Mouse (Mus musculus): ENCODE measurements around the gene Map2k6. TPM values are rescaled to one million over a fixed set of nuclear protein-coding genes. Genes with fewer than 3 reads are reported as not detected.

Map2k6 gene
- polyA plus RNA-seq, 1 experiment from 2014 or later, result 4.2 TPM

- Histone ChIP-seq H3K27me3 (ENCODE audit: insufficient read depth, low read length) (no peaks in the 10 kb centered on the region), H3K4me3 (ENCODE audit: low read depth, low read length) (no peak overlapping the region), H3K36me3 (replicated peaks; ENCODE audit: insufficient read depth, low read length) (no peaks in the 10 kb centered on the region), H3K4me1 (ENCODE audit: insufficient read depth) (peaks cover 42% of the 10 kb centered on the region), H3K9ac (replicated peaks) (no peak overlapping the region), H3K9me3 (ENCODE audit: low read length) (no peaks in the 10 kb centered on the region), H3K27ac (ENCODE audit: low read depth) (peak overlapping the region; percentile 81), H3K4me2 (ENCODE audit: low read depth, low read length) (no peak overlapping the region)
- peak; percentile 56 for ATAC-seq
- 52% methylated on average over 7 of the region's 7 CpGs for WGBS (ENCODE audit: insufficient replicate concordance)
- peak; percentile 31 for DNase-seq
- TF ChIP-seq EP300 (IDR thresholded peaks at IDR 0.05; ENCODE audit: low read depth) (peak; percentile 51; the same call in 1 of the 2 replicates), CTCF (IDR thresholded peaks at IDR 0.05; ENCODE audit: low read depth) (no peak)
Observed at GRCm38 (mm10) chr11:110451590-110451989, 52.7 kb downstream of the Map2k6 start.

GRCm38 (mm10) chr11:110453445-110454154 lies 54.7 kb downstream of the Map2k6 start:
- TF ChIP-seq EP300 (IDR thresholded peaks at IDR 0.05; ENCODE audit: low read depth), result no peak
- no peak for TF ChIP-seq CTCF (IDR thresholded peaks at IDR 0.05; ENCODE audit: low read depth)
- no peak overlapping the region for H3K4me3 ChIP-seq (ENCODE audit: low read depth, low read length)
- ATAC-seq (no peak), DNase-seq (no peak)
- no peaks in the 10 kb centered on the region for H3K9me3 ChIP-seq (ENCODE audit: low read length)
- H3K9ac ChIP-seq (replicated peaks), result no peak overlapping the region
- no peaks in the 10 kb centered on the region for H3K36me3 ChIP-seq (replicated peaks; ENCODE audit: insufficient read depth, low read length)
- peaks cover 36% of the 10 kb centered on the region for H3K4me1 ChIP-seq (ENCODE audit: insufficient read depth)
- H3K27me3 ChIP-seq (ENCODE audit: insufficient read depth, low read length), result no peaks in the 10 kb centered on the region
- WGBS (ENCODE audit: insufficient replicate concordance), result 90% methylated on average over 5 of the region's 5 CpGs
- no peak overlapping the region for H3K4me2 ChIP-seq (ENCODE audit: low read depth, low read length)
- no peak overlapping the region for H3K27ac ChIP-seq (ENCODE audit: low read depth)

GRCm38 (mm10) chr11:110457441-110457912 lies 58.6 kb downstream of the Map2k6 start:
- Histone ChIP-seq H3K9ac (replicated peaks) (no peak overlapping the region), H3K27ac (ENCODE audit: low read depth) (no peak overlapping the region), H3K27me3 (ENCODE audit: insufficient read depth, low read length) (no peaks in the 10 kb centered on the region), H3K9me3 (ENCODE audit: low read length) (no peaks in the 10 kb centered on the region), H3K4me2 (ENCODE audit: low read depth, low read length) (no peak overlapping the region), H3K4me3 (ENCODE audit: low read depth, low read length) (no peak overlapping the region), H3K4me1 (ENCODE audit: insufficient read depth) (peaks cover 36% of the 10 kb centered on the region), H3K36me3 (replicated peaks; ENCODE audit: insufficient read depth, low read length) (no peaks in the 10 kb centered on the region)
- no peak for TF ChIP-seq CTCF (IDR thresholded peaks at IDR 0.05; ENCODE audit: low read depth)
- peak; percentile 94 for TF ChIP-seq EP300 (IDR thresholded peaks at IDR 0.05; ENCODE audit: low read depth)
- DNase-seq (no peak), ATAC-seq (peak; percentile 72)
- 52% methylated on average over 7 of the region's 7 CpGs for WGBS (ENCODE audit: insufficient replicate concordance)

GRCm38 (mm10) chr11:110460480-110460879 lies 61.6 kb downstream of the Map2k6 start:
- no peaks in the 10 kb centered on the region for H3K27me3 ChIP-seq (ENCODE audit: insufficient read depth, low read length)
- ATAC-seq, result no peak
- no peak overlapping the region for H3K4me3 ChIP-seq (ENCODE audit: low read depth, low read length)
- no peaks in the 10 kb centered on the region for H3K36me3 ChIP-seq (replicated peaks; ENCODE audit: insufficient read depth, low read length)
- peak; percentile 18; the same call in 1 of the 2 replicates for TF ChIP-seq EP300 (IDR thresholded peaks at IDR 0.05; ENCODE audit: low read depth)
- TF ChIP-seq CTCF (IDR thresholded peaks at IDR 0.05; ENCODE audit: low read depth), result no peak
- no peak for DNase-seq
- H3K9me3 ChIP-seq (ENCODE audit: low read length), result no peaks in the 10 kb centered on the region
- no peak overlapping the region for H3K9ac ChIP-seq (replicated peaks)
- H3K4me2 ChIP-seq (ENCODE audit: low read depth, low read length), result no peak overlapping the region
- 15% methylated on average over 2 of the region's 2 CpGs for WGBS (ENCODE audit: insufficient replicate concordance)
- peaks cover 50% of the 10 kb centered on the region for H3K4me1 ChIP-seq (ENCODE audit: insufficient read depth)
- H3K27ac ChIP-seq (ENCODE audit: low read depth), result no peak overlapping the region

- Histone ChIP-seq H3K9ac (replicated peaks) (no peak overlapping the region), H3K27ac (ENCODE audit: low read depth) (no peak overlapping the region), H3K4me1 (ENCODE audit: insufficient read depth) (peaks cover 50% of the 10 kb centered on the region), H3K36me3 (replicated peaks; ENCODE audit: insufficient read depth, low read length) (no peaks in the 10 kb centered on the region), H3K9me3 (ENCODE audit: low read length) (no peaks in the 10 kb centered on the region), H3K4me3 (ENCODE audit: low read depth, low read length) (no peak overlapping the region), H3K4me2 (ENCODE audit: low read depth, low read length) (no peak overlapping the region), H3K27me3 (ENCODE audit: insufficient read depth, low read length) (no peaks in the 10 kb centered on the region)
- no peak for TF ChIP-seq CTCF (IDR thresholded peaks at IDR 0.05; ENCODE audit: low read depth)
- no peak for TF ChIP-seq EP300 (IDR thresholded peaks at IDR 0.05; ENCODE audit: low read depth)
- no peak for DNase-seq
- no peak for ATAC-seq
- 78% methylated on average over 17 of the region's 17 CpGs for WGBS (ENCODE audit: insufficient replicate concordance)
Observed at GRCm38 (mm10) chr11:110461560-110462331, 62.8 kb downstream of the Map2k6 start.

GRCm38 (mm10) chr11:110462975-110463578 lies 64.2 kb downstream of the Map2k6 start:
- no peak overlapping the region for H3K4me3 ChIP-seq (ENCODE audit: low read depth, low read length)

More at GRCm38 (mm10) chr11:110462975-110463578, 64.2 kb downstream of the Map2k6 start:
- TF ChIP-seq CTCF (IDR thresholded peaks at IDR 0.05; ENCODE audit: low read depth), result no peak
- peak; percentile 96 for TF ChIP-seq EP300 (IDR thresholded peaks at IDR 0.05; ENCODE audit: low read depth)
- DNase-seq, result peak; percentile 59
- 39% methylated on average over 8 of the region's 8 CpGs for WGBS (ENCODE audit: insufficient replicate concordance)
- no peaks in the 10 kb centered on the region for H3K36me3 ChIP-seq (replicated peaks; ENCODE audit: insufficient read depth, low read length)
- ATAC-seq, result peak; percentile 97
- H3K27ac ChIP-seq (ENCODE audit: low read depth), result peak overlapping the region; percentile 98
- peak overlapping the region; percentile 42 for H3K9ac ChIP-seq (replicated peaks)
- no peaks in the 10 kb centered on the region for H3K9me3 ChIP-seq (ENCODE audit: low read length)
- H3K4me2 ChIP-seq (ENCODE audit: low read depth, low read length), result peak overlapping the region; percentile 56
- H3K27me3 ChIP-seq (ENCODE audit: insufficient read depth, low read length), result no peaks in the 10 kb centered on the region
- peaks cover 50% of the 10 kb centered on the region for H3K4me1 ChIP-seq (ENCODE audit: insufficient read depth)

Measured in liver, postnatal 0 days (tissue).